Mouse (Mus musculus) C3H10T1/2 (cell line): ENCODE data around the gene Gm48552. TPM values are rescaled to one million over a fixed set of nuclear protein-coding genes. Genes with fewer than 3 reads are reported as not detected.

Experiments used
- polyA plus RNA-seq, 2 experiments: library from polyadenylated mRNA; unstranded; fragments of >200 nt; fragmentation: generic; extraction: Trizol; gene quantifications; one replicate each; pipeline ENCODE4 v1.2.1; 2012; ENCODE audit warnings: missing spikeins in 2 of 2

The Gm48552 gene
- polyA plus RNA-seq = 1 to 10 TPM in 1 of 2 experiments, not detected in 1; 1.8 TPM

GRCm38 (mm10) chr10:81388505-81389055 lies at the start of gene Gm48552:
TSS of gene Gm48552 (plus strand) at chr10:81389005.

GRCm38 (mm10) chr10:81342686-81343505 lies 45.9 kb upstream of the Gm48552 start, which contains the start of gene Gipc3:
TSS of gene Gipc3 (minus strand) at chr10:81343266.

DNA sequence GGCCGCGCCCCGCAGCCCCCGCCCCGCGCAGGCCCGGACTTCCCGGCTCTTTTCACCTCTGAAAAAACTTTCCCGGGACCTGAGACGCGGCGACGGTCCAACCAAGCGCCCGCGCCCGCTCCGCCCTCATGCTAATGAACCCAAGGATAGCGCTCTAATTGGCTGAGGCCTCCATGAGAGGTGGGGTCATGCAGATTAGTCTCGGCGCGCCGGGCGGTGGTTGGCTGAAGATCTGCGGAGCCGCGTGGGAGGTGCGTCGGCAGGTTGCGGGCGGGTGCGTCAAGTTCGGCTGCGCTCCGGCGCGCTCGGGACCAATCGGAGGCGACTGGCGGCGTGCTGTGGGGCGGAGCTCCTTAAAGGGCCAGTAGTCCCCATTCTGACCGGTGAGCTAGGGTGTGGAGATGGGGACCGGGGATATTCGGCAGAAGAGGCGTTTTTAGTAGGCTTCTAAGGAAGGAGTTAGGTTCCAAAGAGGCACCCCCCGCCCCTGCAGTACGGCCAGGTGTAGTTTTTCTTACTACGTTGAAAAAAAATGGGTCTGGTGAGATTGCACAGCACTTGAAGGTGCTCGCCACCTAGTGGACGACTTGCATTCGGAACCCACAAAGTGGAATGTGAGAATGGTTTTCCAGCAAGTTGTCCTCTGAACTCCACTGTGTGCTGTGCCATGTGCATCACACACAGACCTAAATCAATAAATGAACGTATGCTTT lies 38.3 kb upstream of the Gm48552 start, which contains the start of gene Hmg20b:
TSS of gene Hmg20b (minus strand) at position 130 of the 713 bp plus-strand sequence.

DNA sequence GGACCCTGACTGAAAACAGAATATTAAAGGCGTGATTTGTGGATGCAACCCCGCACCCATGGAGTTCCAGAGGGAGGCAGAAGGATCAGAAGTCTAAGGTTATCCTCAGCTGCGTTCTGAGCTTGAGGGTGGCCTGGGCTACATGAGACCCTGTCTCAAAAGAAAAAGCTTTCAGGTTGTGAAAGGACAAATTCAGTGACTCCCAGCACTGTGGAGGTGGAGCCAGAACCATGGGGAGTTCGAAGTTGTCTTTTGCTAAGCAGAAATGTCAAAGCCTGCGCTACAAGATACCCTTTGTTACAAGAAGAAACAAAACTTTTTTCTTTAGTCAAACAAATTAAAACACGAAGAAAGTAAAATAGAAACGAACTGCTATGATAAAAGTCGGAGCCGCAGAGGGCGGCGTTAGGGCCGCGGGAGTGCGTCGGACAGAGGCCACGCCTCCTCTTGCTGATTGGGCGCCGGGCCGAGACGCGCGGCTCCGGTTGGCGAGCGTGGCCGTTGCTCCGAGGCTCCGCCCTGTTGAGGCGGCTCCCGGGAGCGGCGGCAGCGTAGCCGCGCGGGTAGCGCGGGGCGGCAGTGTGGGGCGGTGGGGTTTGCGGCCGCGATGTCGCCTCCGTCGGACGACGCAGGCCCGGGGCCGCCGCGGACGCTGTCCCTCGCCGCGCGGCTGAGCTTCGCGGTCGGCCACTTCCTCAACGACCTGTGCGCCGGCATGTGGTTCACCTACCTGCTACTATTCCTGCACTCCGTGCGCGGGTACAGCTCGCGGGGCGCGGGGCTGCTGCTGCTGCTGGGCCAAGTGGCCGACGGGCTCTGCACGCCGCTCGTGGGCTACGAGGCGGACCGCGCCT lies 31.6 kb upstream of the Gm48552 start, which contains the start of gene Mfsd12:
TSS of gene Mfsd12 (plus strand) at position 501 of the 854 bp plus-strand sequence.

DNA sequence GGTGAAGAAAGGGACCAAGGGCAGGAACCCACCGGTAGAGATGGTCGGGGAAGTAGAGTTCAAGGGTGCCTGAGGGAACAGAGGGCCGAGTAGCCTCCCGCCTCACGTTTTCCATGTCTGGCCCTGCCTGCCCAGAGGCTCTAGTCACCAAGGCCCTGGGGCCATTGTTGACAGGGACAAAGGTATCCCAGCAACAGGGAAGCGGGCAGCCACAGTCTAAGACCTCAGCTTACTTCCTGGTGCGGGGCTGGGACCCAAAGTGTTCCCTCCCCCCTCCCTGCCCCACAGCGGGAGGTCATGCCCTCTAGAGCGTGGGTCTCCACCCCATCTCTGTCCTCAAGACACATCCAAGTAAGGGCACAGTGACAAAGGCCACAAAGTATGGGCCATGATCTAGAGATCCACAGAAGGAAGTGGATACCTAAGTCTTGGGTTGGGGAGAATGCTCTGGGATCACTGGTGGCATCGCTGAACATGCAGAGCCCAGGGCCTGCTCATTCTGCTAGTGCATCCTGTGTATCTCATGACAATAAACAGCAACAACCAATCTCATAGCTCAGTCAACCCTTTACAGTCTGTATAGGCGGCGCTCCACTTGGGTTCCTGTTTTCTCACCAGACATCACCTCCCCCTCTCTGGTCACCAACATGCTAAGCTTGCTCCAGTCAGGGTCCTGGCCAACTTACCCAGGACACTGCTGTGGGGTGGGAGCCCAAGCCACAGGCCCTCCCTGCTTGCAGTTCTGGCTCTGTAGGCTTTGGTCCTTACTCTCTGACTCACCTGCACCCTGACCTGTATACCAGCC lies 22.9 kb upstream of the Gm48552 start, which contains the start of gene 4930404N11Rik:
TSS of gene 4930404N11Rik (minus strand) at position 145 of the 805 bp plus-strand sequence.

GRCm38 (mm10) chr10:81377793-81378552 lies 10.8 kb upstream of the Gm48552 start, which contains the start of gene Fzr1:
TSS of gene Fzr1 (minus strand) at chr10:81378516.

DNA sequence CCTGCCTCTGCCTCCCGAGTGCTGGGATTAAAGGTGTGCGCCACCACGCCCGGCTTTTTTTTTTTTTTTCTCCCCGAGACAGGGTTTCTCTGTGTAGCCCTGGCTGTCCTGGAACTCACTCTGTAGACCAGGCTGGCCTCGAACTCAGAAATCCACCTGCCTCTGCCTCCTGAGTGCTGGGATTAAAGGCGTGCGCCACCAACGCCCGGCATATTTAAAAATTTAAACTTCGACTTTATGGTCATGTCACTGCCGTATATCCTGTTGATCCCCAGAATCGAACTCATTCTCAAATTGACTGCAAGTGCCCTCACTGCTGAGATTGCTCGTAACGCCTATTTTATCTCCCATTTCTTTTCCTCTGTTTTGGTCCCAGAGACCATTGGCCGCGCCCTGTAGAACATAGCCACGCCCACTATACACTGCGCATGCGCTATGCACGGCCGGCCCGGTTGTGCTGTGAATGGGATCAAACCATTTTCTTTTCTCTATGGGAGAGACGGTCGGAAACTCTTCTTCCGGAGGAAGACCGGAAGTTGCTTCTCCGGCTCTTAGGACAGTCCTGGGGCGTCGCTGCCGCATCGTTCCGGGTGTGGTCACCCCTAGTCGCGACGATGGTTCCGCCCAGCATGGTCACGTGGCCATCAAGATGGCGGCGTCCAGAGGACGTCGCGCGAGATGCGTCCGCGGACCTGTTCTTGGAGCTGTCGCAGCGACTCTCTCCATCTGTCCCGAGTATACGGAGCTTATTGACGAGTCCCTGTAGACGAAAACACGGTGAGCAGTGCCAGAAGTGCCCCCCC lies 4.8 kb upstream of the Gm48552 start, which contains the start of the genes Dohh and Gm48551:
TSS of gene Dohh (plus strand) at position 627 of the 803 bp plus-strand sequence.
TSS of gene Gm48551 (plus strand) at position 665 of the 803 bp plus-strand sequence.

GRCm38 (mm10) chr10:81392781-81393185 lies 4.0 kb downstream of the Gm48552 start, which contains the start of gene Smim24:
TSS of gene Smim24 (plus strand) at chr10:81393051.

Other genes starting within 250 kb of the Gm48552 start
- 10 to 100 TPM; 36.0 to 48.5 TPM for gene Pias4, start 221.1 kb upstream of the Gm48552 start, polyA plus RNA-seq
- gene Eef2, start 212.4 kb upstream of the Gm48552 start, polyA plus RNA-seq = 1,000 to 10,000 TPM; 3,430 to 4,023 TPM
- gene Dapk3, start 206.0 kb upstream of the Gm48552 start, polyA plus RNA-seq = 100 to 1,000 TPM in 1 of 2 experiments, 10 to 100 TPM in 1; 98.3 to 105 TPM
- gene 4930442H23Rik, start 205.2 kb upstream of the Gm48552 start, polyA plus RNA-seq = under 1 TPM; 0.11 to 0.15 TPM
- gene Nmrk2, start 187.0 kb upstream of the Gm48552 start, polyA plus RNA-seq = under 1 TPM in 1 of 2 experiments, not detected in 1; 0.02 TPM
- gene Atcay, start 158.2 kb upstream of the Gm48552 start, polyA plus RNA-seq = under 1 TPM in 1 of 2 experiments, not detected in 1; 0.01 TPM
- 10 to 100 TPM in 1 of 2 experiments, under 1 TPM in 1; 0.32 to 18.3 TPM for gene Zfr2, start 155.8 kb upstream of the Gm48552 start, polyA plus RNA-seq
- 1 to 10 TPM in 1 of 2 experiments, under 1 TPM in 1; 0.69 to 1.9 TPM for gene Matk, start 136.1 kb upstream of the Gm48552 start, polyA plus RNA-seq
- gene Mrpl54, start 122.1 kb upstream of the Gm48552 start, polyA plus RNA-seq = 100 to 1,000 TPM; 242 to 665 TPM
- 100 to 1,000 TPM; 128 to 134 TPM for gene Apba3, start 122.0 kb upstream of the Gm48552 start, polyA plus RNA-seq
- gene Tjp3, start 97.4 kb upstream of the Gm48552 start, polyA plus RNA-seq = under 1 TPM in 1 of 2 experiments, not detected in 1; 0.02 TPM
- gene Pip5k1c, start 96.0 kb upstream of the Gm48552 start, polyA plus RNA-seq = 10 to 100 TPM; 23.9 to 61.5 TPM
- 10 to 100 TPM; 27.2 to 37.4 TPM for gene Cactin, start 67.9 kb upstream of the Gm48552 start, polyA plus RNA-seq
- 1 to 10 TPM in 1 of 2 experiments, under 1 TPM in 1; 0.02 to 2.0 TPM for gene Tbxa2r, start 60.3 kb upstream of the Gm48552 start, polyA plus RNA-seq
- gene Gipc3, start 45.7 kb upstream of the Gm48552 start, polyA plus RNA-seq = 1 to 10 TPM in 1 of 2 experiments, under 1 TPM in 1; 0.42 to 1.2 TPM
- gene Hmg20b, start 38.5 kb upstream of the Gm48552 start, polyA plus RNA-seq = 100 to 1,000 TPM; 102 to 104 TPM
- gene Mfsd12, start 31.5 kb upstream of the Gm48552 start, polyA plus RNA-seq = 10 to 100 TPM in 1 of 2 experiments, 1 to 10 TPM in 1; 4.0 to 13.8 TPM
- 1 to 10 TPM in 1 of 2 experiments, under 1 TPM in 1; 0.27 to 2.1 TPM for gene 4930404N11Rik, start 23.2 kb upstream of the Gm48552 start, polyA plus RNA-seq
- gene Fzr1, start 10.5 kb upstream of the Gm48552 start, polyA plus RNA-seq = 10 to 100 TPM; 57.6 to 80.9 TPM
- 100 to 1,000 TPM in 1 of 2 experiments, 10 to 100 TPM in 1; 82.6 to 184 TPM for gene Dohh, start 4.6 kb upstream of the Gm48552 start, polyA plus RNA-seq
- 1 to 10 TPM in 1 of 2 experiments, under 1 TPM in 1; 0.55 to 3.2 TPM for gene Gm48551, start 4.5 kb upstream of the Gm48552 start, polyA plus RNA-seq
- gene Smim24, start 4.0 kb downstream of the Gm48552 start, polyA plus RNA-seq = 1 to 10 TPM in 1 of 2 experiments, under 1 TPM in 1; 0.94 to 1.3 TPM
- gene Nfic, start 66.6 kb downstream of the Gm48552 start, polyA plus RNA-seq = 100 to 1,000 TPM; 130 to 180 TPM
- 1 to 10 TPM; 1.9 to 5.7 TPM for gene Celf5, start 93.7 kb downstream of the Gm48552 start, polyA plus RNA-seq
- 100 to 1,000 TPM; 108 to 149 TPM for gene Ncln, start 107.4 kb downstream of the Gm48552 start, polyA plus RNA-seq
- under 1 TPM in 1 of 2 experiments, not detected in 1; 0.02 TPM for gene S1pr4, start 111.1 kb downstream of the Gm48552 start, polyA plus RNA-seq
- under 1 TPM; 0.22 to 0.24 TPM for gene Gna15, start 135.2 kb downstream of the Gm48552 start, polyA plus RNA-seq
- gene Gna11, start 156.2 kb downstream of the Gm48552 start, polyA plus RNA-seq = 100 to 1,000 TPM; 106 to 118 TPM
- gene Aes, start 170.5 kb downstream of the Gm48552 start, polyA plus RNA-seq = 1,000 to 10,000 TPM; 1,359 to 1,572 TPM
- gene Tle2, start 185.6 kb downstream of the Gm48552 start, polyA plus RNA-seq = 100 to 1,000 TPM in 1 of 2 experiments, 1 to 10 TPM in 1; 6.0 to 202 TPM
- 10 to 100 TPM; 22.0 to 71.5 TPM for gene Tle6, start 212.1 kb downstream of the Gm48552 start, polyA plus RNA-seq
- 1 to 10 TPM in 1 of 2 experiments, under 1 TPM in 1; 0.25 to 1.0 TPM for gene BC025920, start 217.3 kb downstream of the Gm48552 start, polyA plus RNA-seq
- 10 to 100 TPM; 13.1 to 36.0 TPM for gene Sirt6, start 238.8 kb downstream of the Gm48552 start, polyA plus RNA-seq
- gene Ankrd24, start 239.5 kb downstream of the Gm48552 start, polyA plus RNA-seq = 10 to 100 TPM in 1 of 2 experiments, 1 to 10 TPM in 1; 4.7 to 18.1 TPM